Mouse (Mus musculus) cerebellum, adult 2 months (tissue): Measurements from ENCODE around the gene Fuz.

Source experiments
- CTCF ChIP-seq: fragments of 200-500 bp; IDR thresholded peaks from 2 replicates; pipeline ENCODE4 v1.5.1; 2011; ENCODE audit warnings: low read depth, mild to moderate bottlenecking, control low read depth, low read length, moderate library complexity, borderline replicate concordance; ENCODE audit not compliant: insufficient read depth
- POLR2A ChIP-seq: fragments of 200-500 bp; IDR thresholded peaks from 2 replicates; pipeline ENCODE4 v1.6.1; 2011; ENCODE audit warnings: low read length, control low read depth, borderline replicate concordance; ENCODE audit not compliant: insufficient read depth

DNA sequence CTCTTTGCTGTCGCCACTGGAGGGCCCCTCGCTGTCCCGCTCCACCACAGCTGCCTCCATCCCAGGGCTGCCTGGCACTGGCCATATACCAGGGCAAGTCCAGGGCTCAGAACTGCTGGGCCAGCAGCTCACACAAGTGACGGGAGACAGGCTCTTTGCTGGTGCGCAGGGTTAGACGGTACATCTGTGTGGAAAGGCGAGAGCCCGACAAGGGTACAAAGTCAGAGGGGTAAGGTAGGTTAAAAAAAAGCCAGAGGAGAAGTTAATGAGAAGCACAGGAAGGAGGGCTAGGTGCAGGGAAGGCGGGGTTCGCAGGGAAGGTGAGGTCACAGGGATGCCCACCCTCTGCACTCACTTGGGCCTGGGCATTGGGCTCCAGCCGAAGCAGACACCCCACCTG lies 4.8 kb downstream of the Fuz start:
- TF ChIP-seq CTCF, result no peak
- TF ChIP-seq POLR2A, result no peak
